Mouse (Mus musculus): ENCODE results near the gene Cic. TPM values are rescaled to one million over a fixed set of nuclear protein-coding genes. Genes with fewer than 3 reads are reported as not detected.
"Not testable (repeated sequence)": the region's sequence is repeated elsewhere in the genome, so short reads cannot be mapped to it uniquely, and the experiment has no call there.

Cic gene
- polyA plus RNA-seq, 1 experiment from 2014 or later: 44.2 TPM

DNA sequence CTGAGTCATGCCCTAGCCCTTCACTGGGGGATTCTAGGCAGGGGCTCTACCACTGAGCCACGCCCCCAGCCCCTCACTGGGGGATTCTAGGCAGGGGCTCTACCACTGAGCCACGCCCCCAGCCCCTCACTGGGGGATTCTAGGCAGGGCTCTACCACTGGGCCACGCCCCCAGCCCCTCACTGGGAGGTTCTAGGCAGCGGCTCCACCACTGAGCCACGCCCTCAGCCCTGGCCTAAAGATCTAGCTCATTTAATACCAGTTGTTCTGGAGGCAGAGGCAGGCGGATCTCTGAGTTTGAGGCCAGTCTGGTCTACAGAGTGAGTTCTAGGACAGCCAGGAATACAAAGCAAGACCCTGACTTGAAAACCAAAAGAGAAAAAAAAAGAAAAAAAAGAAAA is 57.9 kb downstream of the Cic start:
- peaks cover 34% of the 10 kb centered on the region for H3K36me3 ChIP-seq
- H3K27me3 ChIP-seq; H3K9ac ChIP-seq (replicated peaks); ATAC-seq; H3K4me3 ChIP-seq (replicated peaks); H3K4me2 ChIP-seq (replicated peaks); H3K9me3 ChIP-seq; H3K27ac ChIP-seq: not testable (repeated sequence)
- WGBS: 94% methylated on average over 6 of the region's 6 CpGs
- H3K4me1 ChIP-seq (replicated peaks): peaks cover 14% of the 10 kb centered on the region

GRCm38 (mm10) chr7:25326233-25326632 is 58.7 kb downstream of the Cic start:
- H3K9me3 ChIP-seq: no peaks in the 10 kb centered on the region
- H3K27ac ChIP-seq: no peak overlapping the region
- no peaks in the 10 kb centered on the region for H3K27me3 ChIP-seq
- H3K9ac ChIP-seq (replicated peaks): no peak overlapping the region
- no peak overlapping the region for H3K4me2 ChIP-seq (replicated peaks)
- no peak overlapping the region for H3K4me3 ChIP-seq (replicated peaks)
- peaks cover 42% of the 10 kb centered on the region for H3K36me3 ChIP-seq
- H3K4me1 ChIP-seq (replicated peaks): peaks cover 10% of the 10 kb centered on the region
- WGBS: 95% methylated on average over 8 of the region's 8 CpGs
- no peak for ATAC-seq

DNA sequence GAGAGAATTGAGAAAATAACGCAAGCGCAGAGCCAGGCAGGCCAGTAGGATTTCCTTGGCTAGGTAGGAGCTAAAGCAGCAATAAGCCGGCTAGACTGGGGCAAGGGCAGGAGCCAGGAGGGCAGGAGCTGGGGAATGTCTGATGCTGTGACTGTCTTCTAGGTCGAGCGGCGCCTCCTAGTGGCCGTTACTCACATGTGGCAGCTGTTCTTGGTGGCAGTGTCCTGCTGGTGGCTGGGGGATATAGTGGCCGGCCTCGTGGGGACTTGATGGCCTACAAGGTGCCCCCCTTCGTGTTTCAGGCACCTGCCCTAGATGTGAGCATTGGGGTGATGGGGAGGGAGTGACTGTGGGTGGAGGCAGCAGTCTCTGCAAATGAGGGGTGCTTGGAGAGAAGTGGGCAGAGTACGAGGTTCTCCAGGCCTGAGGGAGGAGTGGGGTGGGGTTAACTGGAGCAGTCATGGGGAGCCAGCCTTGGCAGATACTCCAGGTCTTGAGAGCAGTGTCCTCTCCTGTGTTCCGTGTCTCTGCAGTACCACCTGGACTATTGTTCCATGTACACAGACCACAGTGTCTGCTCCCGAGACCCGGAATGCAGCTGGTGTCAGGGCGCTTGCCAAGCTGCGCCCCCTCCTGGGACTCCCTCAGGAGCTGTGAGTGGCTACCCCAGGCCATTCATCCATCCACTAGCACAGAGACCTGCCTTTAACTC is 66.2 kb downstream of the Cic start:
- Histone ChIP-seq H3K9me3 (no peaks in the 10 kb centered on the region), H3K4me3 (replicated peaks) (no peak overlapping the region), H3K36me3 (peaks cover 75% of the 10 kb centered on the region), H3K27ac (no peak overlapping the region), H3K4me1 (replicated peaks) (0 out of 2 replicates have a peak, but pooled peaks cover 3% of the 10 kb centered on the region), H3K9ac (replicated peaks) (no peak overlapping the region), H3K27me3 (no peaks in the 10 kb centered on the region), H3K4me2 (replicated peaks) (no peak overlapping the region)
- peak; percentile 76 for ATAC-seq
- 41% methylated on average over 16 of the region's 16 CpGs for WGBS

DNA sequence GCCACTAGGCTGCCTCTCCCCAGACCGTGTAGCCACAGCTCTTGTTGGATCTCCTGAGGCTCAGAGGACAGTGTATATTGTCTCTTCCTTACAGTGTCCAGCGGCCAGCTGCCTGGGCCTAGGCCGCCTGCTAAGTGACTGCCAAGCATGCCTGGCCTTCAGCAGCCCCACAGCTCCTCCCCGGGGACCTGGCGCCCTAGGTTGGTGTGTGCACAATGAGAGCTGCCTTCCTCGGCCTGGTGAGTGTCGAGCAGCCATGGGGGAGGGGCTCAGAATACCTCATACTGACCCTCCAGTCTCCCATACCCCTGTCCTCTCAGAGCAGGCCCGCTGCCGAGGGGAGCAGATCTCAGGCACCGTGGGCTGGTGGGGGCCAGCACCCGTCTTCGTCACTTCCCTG is 67.0 kb downstream of the Cic start:
- Histone ChIP-seq H3K27me3 (no peaks in the 10 kb centered on the region), H3K27ac (no peak overlapping the region), H3K9ac (replicated peaks) (no peak overlapping the region), H3K4me1 (replicated peaks) (0 out of 2 replicates have a peak, but pooled peaks cover 3% of the 10 kb centered on the region), H3K4me2 (replicated peaks) (no peak overlapping the region), H3K36me3 (peaks cover 75% of the 10 kb centered on the region), H3K4me3 (replicated peaks) (no peak overlapping the region), H3K9me3 (no peaks in the 10 kb centered on the region)
- ATAC-seq: peak; percentile 35
- WGBS: 84% methylated on average over 12 of the region's 12 CpGs

- no peak for ATAC-seq
- Histone ChIP-seq H3K4me3 (replicated peaks) (no peak overlapping the region), H3K36me3 (peaks cover 84% of the 10 kb centered on the region), H3K27ac (no peak overlapping the region), H3K4me1 (replicated peaks) (peaks cover 7% of the 10 kb centered on the region), H3K4me2 (replicated peaks) (no peak overlapping the region), H3K9me3 (no peaks in the 10 kb centered on the region), H3K9ac (replicated peaks) (no peak overlapping the region), H3K27me3 (no peaks in the 10 kb centered on the region)
- WGBS: 91% methylated on average over 9 of the region's 9 CpGs
These were observed 71.8 kb downstream of the Cic start for GRCm38 (mm10) chr7:25339329-25339728.

GRCm38 (mm10) chr7:25341000-25341784 is 73.7 kb downstream of the Cic start:
- peaks cover 7% of the 10 kb centered on the region for H3K4me1 ChIP-seq (replicated peaks)
- H3K4me2 ChIP-seq (replicated peaks): no peak overlapping the region
- H3K36me3 ChIP-seq: peaks cover 80% of the 10 kb centered on the region
- H3K4me3 ChIP-seq (replicated peaks): no peak overlapping the region
- no peak overlapping the region for H3K9ac ChIP-seq (replicated peaks)
- ATAC-seq: peak; percentile 65
- 69% methylated on average over 19 of the region's 20 CpGs for WGBS
- no peak overlapping the region for H3K27ac ChIP-seq
- H3K9me3 ChIP-seq: no peaks in the 10 kb centered on the region
- no peaks in the 10 kb centered on the region for H3K27me3 ChIP-seq

Small RNAs within 50 kb of the gene (microRNA-seq; reads per million reads assigned to microRNA genes)
- not detected for gene Mir7048

Other genes starting within 250 kb of the Cic start
- 14.0 and 19.4 TPM in 2 replicates for gene Grik5, start 195.4 kb upstream of the Cic start, polyA plus RNA-seq (2015; fragmentation: Nextera tagmentation; extraction: Ambion mirVana)
- 36.1 and 36.4 TPM in 2 replicates for gene Zfp574, start 195.1 kb upstream of the Cic start, polyA plus RNA-seq (2015; fragmentation: Nextera tagmentation; extraction: Ambion mirVana)
- gene Pou2f2, start 88.0 kb upstream of the Cic start, polyA plus RNA-seq (2015; fragmentation: Nextera tagmentation; extraction: Ambion mirVana): 56.2 and 62.0 TPM in 2 replicates
- gene Dedd2, start 47.1 kb upstream of the Cic start, polyA plus RNA-seq (2015; fragmentation: Nextera tagmentation; extraction: Ambion mirVana): 12.5 and 13.3 TPM in 2 replicates
- 2.2 and 2.6 TPM in 2 replicates for gene Zfp526, start 46.3 kb upstream of the Cic start, polyA plus RNA-seq (2015; fragmentation: Nextera tagmentation; extraction: Ambion mirVana)
- 13.7 and 15.9 TPM in 2 replicates for gene Gsk3a, start 29.9 kb upstream of the Cic start, polyA plus RNA-seq (2015; fragmentation: Nextera tagmentation; extraction: Ambion mirVana)
- gene Erf, start 16.9 kb upstream of the Cic start, polyA plus RNA-seq (2015; fragmentation: Nextera tagmentation; extraction: Ambion mirVana): 4.4 and 5.7 TPM in 2 replicates
- 665 and 668 TPM in 2 replicates for gene Pafah1b3, start 30.3 kb downstream of the Cic start, polyA plus RNA-seq (2015; fragmentation: Nextera tagmentation; extraction: Ambion mirVana)
- gene Prr19, start 33.7 kb downstream of the Cic start, polyA plus RNA-seq (2015; fragmentation: Nextera tagmentation; extraction: Ambion mirVana): 2.1 and 3.1 TPM in 2 replicates
- 41.1 and 47.1 TPM in 2 replicates for gene Tmem145, start 38.4 kb downstream of the Cic start, polyA plus RNA-seq (2015; fragmentation: Nextera tagmentation; extraction: Ambion mirVana)
- 18.9 and 19.8 TPM in 2 replicates for gene Megf8, start 49.5 kb downstream of the Cic start, polyA plus RNA-seq (2015; fragmentation: Nextera tagmentation; extraction: Ambion mirVana)
- 0.32 TPM in 1 of 2 replicates, not detected in the other for gene Cnfn, start 102.0 kb downstream of the Cic start, polyA plus RNA-seq (2015; fragmentation: Nextera tagmentation; extraction: Ambion mirVana)
- 8.4 and 9.9 TPM in 2 replicates for gene Lipe, start 131.0 kb downstream of the Cic start, polyA plus RNA-seq (2015; fragmentation: Nextera tagmentation; extraction: Ambion mirVana)
- 0.51 and 0.73 TPM in 2 replicates for gene Cxcl17, start 145.2 kb downstream of the Cic start, polyA plus RNA-seq (2015; fragmentation: Nextera tagmentation; extraction: Ambion mirVana)
- 0.34 and 0.43 TPM in 2 replicates for gene Ceacam1, start 209.9 kb downstream of the Cic start, polyA plus RNA-seq (2015; fragmentation: Nextera tagmentation; extraction: Ambion mirVana)